Mouse (Mus musculus) cerebellum, postnatal 14 days (tissue): ENCODE measurements around the gene Gpatch2l.

Experiments used
- DNase-seq, 2 experiments: peaks; one replicate each; pipeline ENCODE4 v3.0.0; 2021; ENCODE audit warnings: mixed read lengths in 2 of 2

Gpatch2l gene

DNA sequence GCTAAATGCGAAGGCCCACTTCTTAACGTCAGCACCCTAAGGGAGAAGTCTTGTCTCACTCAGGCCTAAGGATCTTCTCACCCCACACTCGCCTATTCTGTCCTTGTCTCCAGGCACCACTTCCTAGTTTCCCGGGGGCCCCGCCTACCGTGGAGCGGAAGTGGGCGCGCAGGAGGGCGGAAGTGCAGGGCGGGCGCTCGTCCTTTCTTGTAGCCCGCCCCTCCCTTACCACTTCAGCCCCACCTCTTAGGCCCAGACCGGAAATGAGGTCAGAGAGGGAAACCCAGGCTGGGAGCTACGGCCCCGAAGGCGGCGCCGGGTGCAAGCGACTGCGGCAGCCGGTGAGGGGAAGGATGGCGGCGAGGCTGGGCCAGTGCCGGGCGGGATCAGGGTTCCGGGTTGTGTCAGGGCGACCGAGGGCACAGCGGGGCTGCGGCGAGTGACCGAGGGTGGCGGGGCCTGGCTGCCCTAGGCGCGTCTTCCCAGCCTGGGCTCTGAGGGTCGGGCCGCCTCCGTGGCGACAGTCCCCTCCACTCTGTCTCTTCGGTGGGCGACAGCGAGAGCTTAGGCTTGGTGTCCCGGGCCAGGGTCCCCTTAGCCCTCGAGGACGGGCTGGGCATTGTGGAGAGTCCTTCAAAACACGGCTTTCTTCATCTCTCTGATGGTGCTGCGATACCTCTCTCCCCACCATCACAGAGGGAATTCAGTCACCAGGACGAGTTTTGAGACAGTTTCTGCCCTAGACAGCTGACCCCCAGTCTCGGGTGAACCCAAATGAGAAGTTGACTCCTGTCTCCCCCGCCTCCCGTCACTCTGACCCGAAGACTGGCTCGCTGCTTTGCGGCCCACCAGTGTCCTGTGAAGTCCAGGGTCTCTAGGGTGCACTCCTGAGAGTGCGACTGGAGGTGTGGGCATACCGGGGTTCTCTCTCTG lies at the start of gene Gpatch2l:
Gene Gpatch2l, plus strand, starts transcription at position 255 of the 933 bp plus-strand sequence.
- peak; percentile 95 to 96 for DNase-seq

DNA sequence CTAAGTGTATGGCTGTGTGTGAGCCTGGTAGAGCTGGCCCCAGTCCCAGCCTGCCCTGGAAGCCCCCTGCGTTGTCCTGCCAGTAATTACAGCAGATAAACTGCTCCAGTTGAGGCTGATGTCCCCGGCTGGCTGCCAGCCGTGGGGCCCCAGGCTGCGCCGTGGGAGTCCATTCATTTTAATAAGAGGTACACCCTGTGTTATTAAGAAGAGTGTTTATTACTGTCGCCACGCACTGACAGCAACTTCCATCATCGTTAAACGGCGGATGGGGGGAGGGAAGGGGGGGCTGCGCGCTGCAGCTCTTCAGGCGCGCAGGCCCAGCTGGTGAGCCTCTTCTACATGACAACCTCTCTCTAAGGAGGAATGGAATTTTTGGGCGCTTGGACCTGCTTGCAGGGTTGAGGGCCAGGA lies 49.6 kb upstream of the Gpatch2l start:
- peak in 1 of 2 experiments; percentile 46 for DNase-seq

DNA sequence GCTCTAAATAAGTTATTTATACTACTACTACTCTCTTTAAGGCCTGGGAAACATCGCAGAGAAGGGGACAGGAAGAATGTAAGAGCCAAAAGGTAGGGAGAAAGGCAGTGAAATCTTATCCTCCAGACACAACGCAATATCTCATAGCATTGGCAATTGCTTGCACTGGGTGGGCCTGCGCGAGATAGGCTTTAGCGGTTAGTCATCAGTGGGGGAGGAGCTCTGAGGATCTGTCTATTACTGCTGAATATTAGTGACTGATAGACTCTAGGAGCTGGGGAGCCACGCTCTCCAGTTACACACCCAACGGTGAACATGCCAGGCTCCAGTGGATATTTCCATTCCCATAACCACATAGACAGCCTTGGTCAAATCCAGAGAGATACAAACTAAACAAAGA lies 44.7 kb upstream of the Gpatch2l start:
- DNase-seq: no peak

DNA sequence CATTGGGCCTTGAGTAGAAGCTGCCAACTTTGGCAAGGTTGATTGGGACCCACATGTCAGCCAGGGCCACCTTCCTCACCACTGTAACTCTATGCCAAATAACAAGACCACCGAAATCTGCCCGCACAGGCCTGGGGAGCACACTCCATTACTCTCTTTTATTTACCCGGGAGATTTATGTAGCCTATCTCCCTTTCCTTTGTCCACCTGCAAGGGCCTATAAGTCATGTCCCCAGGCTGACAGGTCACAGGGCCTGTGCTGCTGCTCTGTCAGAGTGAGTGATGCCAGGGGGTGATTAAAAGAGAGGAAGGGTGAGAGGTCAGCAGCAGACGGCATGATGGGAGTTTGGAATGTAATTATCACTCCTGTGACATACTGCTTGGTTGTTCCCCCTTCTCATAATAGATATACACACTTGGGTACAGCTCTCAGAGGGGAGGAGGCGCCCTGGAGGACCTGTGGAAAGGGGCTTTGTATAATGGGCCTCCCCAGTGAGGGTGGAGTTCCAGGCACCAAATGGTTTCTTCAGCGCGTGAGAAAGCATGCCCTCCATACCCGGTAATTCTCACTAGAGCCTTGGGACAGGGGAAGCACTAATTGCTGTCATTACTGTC lies 38.1 kb upstream of the Gpatch2l start:
- DNase-seq: no peak

DNA sequence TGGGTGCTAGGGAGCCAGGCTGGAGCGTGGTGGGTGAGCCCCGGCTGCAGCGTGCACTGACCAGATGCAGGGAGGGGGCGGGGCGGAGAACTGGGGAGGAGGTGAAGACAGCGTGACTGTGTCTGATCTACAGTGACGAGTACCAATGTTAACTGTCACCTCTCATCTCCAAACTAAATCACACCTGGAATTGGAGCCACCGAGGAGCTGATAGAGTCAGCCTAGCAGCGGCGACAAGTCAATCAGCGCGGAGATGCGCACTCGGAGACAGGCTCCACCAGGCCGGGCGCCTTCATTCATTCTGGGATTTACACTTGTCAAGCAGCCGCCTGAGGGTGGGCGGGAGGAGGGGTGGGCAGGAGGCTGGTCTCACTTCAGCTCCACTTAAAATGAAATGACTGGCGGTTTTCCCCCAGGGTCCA lies 30.5 kb upstream of the Gpatch2l start:
- peak in 1 of 2 experiments; percentile 10 for DNase-seq

DNA sequence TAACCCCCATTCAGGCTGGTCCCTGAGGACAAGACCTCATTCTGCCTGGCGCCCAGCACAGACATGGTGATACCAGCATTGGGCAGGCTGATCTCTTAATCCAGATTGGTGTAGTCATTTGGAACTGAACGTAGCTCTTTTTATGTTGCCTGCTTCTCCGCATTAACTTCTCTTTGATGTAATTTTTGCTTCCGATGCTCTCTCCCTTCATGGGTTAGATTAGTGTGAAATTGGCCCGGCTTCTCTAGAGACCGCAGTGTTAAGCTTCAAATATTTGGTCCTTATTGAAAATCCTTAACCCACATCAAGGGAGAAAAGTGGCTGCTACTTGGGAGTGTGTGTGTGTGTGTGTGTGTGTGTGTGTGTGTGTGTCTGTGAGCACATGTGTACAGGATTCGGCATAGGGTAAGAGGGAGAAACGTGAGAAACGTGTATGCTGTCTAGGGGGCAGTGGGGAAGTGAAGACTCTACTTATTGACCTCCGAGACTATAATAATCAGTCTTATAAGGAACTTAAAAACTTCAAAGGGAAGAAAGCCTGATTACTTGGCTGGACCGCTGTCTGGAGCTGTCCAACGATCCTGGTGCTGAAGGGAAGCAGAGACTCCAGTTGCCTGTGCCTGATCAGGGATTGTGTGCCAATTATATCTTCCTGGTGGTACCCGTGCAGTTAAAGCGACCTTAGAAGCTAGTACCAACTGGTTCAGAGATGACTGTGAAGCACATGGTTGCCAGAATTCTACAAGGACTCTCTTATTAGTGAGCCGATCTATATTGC lies 28.8 kb upstream of the Gpatch2l start:
- peak in 1 of 2 experiments; percentile 27 for DNase-seq

DNA sequence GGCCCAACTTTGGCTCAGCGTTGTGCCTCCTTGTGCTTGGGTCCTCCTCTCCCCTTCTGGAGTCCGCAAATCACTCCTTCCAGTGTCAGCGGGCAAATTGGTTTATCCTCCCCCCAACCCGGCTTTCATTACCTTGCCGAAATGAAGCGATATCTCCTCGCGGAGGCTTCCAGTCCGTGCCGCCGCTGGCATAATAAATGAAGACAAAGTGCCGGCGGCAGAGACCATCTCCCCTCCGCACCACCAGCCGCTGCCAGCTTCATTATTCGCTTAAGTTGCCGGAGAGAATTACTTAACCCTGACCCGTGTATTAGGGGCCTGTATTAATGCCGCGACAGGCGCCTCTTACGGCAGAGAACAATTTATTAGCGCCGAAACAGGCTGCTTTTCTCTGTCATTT lies 27.5 kb upstream of the Gpatch2l start:
- peak; percentile 17 to 25 for DNase-seq

DNA sequence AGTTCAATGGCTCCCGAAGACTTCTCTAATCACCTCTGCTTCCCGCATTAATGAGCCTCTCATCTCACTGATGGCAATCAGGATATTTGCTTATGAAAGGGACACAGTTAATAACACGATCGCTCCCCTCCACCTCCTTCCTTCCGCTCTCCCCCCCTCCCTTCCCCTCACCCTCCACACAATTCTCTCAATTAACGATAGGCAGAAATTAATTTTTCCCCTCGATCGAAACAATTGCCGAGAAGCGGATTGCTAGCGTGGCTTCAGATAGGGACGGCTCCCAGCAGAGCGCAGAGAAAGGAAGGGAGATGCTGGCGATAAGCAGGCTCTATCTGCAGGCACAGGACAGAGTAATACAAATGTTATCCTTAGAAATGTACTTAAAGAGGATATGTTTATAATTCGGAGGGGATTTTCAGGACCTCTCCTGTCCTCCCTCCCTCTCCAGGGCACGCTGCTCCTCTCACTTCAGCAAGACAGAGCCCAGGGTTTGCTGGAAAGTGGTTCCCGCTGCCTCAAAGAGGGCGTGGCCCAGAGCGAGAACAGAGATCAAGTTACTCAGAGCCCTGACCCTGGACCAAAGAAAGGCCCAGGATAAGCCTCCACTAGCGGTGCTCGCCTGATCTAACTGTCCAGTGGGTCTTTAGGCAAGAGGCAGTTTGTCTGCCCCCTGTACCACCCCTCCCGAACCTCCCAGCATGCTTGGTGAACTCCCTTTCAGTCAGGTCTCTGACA lies 24.8 kb upstream of the Gpatch2l start:
- DNase-seq: peak in 1 of 2 experiments; percentile 9

DNA sequence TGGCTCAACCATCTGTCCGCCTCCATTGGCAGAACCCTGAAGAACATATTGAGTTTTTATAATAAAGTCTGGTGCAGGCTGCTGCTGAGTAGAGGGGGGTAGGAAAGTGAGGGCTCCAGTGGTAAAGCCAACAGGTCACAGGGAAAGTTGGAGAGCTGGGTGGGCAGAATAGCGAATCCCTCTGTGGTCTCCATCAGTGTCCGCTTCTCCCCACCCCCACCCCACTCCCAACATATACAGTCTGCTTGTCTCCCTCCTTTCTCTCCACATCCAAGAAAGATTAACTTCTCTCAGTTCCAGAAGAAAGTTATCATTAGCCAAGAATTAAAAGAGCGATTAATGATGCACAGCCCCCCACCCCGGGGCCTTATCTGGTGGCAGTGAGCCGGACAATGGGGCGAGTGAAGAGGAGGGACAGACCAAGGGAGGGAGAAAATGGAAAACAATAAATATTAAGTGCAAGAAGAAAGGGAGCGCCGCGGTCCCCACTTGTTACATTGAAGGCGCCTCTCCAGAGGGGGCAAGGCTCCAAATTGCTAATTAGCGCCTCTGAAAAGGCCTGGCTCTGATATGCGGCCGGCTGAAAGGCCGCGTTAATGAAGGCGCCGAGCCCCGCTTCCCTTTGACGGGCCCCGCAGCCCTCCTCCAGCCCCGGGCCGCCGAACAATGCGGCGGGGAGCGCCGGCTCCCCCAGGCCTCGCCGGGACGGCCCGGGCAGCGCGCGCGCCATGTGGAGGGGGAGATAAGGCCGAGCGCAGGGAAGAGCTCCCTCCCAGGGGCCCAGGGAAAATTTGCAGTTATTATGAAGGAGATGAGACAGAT lies 21.2 kb upstream of the Gpatch2l start:
- DNase-seq: peak in 1 of 2 experiments; percentile 30

DNA sequence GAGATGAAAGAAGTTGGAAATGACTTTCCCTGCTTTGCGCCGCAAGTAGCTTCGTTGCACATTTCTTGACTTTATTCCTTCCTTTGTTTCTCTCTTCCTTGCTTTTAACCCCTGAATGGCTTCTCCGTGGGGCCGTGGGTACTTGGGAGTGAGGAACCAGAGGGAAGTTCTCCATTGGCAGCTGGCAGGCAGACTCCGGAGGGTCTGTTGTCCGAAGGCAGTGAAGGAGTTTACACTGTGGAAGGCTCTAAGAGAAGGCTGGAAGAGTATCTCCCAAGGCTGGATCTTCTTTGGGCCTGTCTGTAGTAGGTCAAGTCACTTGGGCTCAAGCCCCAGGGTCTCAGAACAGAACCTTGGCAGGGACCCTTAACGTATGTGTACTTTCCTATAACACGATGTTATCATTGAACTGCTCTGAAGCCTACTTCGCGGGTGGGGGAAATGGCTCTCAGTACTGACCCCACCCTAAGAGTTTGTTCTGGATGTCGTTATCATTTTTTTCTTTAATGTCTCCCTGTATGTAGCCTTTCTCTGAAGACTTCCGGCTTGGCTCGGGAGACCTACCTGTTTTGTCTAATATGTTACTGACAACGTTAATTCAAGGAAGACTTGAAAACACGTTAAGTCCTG lies 20.5 kb upstream of the Gpatch2l start:
- no peak for DNase-seq

DNA sequence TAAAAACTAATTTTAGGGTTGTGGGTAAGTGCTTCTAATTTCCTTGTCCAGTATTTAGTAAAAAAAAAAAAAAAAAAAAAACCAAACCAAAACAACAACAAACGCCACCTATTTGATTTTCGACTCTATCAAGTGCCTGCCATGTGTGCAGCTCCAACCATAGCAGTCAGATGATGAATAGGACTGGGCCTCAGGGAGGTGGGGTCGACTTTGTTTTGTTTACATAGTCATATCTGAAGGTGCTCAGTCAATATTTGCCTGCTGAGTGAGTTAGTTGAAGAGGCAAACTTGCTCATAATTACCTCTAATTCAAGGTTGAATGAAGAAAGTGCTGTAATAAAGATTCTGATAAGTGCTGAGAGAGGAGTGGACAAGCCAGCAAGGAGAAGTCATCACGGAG lies 7.4 kb upstream of the Gpatch2l start:
- DNase-seq: no peak

DNA sequence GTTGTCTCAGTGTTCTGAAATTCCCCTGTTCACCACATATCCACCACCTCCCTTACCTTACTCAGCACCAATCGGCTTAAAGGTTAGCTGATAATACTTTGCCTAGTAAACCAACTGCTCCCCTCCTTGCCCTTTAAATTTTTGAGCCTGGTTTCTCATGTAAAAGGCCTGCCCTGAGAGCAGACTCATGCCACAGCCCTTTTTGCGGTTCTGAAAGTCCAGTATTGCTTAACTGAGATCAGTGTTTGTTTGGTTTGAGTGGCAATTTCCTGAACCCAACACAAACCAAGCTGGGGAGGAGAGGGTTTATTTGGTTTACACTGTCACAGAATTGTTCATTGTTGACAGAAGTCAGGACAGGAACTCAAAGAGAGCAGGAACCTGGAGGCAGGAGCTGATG lies 2.9 kb upstream of the Gpatch2l start:
- DNase-seq: no peak

DNA sequence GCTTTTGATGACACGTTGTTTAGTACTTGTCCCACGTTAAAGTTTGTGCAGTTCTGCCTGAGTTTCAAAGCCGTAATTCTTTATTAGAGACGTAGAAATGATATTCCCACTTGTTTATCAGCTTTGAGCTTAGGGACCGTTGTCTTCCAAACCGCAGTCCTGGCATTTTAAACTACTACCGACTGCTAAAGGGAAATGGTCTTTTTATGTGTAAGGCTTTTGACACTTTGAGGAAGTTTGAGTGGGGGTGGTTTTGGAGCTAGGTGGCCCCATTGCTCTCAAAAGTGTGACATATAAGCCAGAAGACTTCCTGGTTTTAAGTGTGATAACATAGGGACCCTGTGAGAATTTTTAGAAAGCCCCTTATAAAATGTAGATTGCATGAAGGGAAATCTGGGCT lies 905 bp downstream of the Gpatch2l start:
- no peak for DNase-seq

DNA sequence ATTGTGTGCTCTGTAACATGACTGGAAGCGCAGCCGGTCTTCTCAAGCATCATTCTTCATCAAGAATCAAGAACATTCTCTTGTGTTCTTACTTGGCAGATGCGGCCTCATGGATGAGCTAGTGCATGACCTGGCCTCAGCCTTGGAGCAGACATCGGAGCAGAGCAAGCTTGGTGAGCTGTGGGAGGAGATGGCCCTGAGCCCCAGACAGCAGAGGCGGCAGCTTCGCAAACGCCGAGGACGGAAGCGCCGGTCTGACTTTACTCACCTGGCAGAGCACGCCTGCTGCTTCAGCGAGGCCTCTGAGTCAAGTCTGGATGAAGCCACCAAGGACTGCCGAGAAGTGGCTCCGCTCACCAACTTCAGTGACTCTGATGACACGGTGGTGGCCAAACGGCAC lies 2.3 kb downstream of the Gpatch2l start:
- no peak for DNase-seq

DNA sequence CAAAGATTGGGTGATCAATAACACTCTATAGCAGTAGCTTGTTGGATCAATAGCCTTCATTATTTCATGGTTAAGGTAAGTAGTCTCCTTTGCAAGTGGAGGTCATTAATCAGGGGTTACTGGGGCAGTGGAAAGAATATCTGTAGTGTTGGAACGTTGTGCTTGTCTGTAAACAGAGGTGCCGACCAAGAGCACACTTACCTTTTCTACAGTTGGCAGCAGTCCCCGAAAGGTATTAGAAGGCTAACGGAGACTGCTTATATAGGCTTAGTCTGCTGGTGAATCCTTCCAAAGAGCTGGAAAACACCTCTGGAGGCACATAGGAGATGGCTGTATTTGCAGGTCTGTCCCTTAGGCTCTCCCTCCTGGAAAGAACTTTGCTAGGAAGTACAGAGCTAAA lies 8.5 kb downstream of the Gpatch2l start:
- no peak for DNase-seq

DNA sequence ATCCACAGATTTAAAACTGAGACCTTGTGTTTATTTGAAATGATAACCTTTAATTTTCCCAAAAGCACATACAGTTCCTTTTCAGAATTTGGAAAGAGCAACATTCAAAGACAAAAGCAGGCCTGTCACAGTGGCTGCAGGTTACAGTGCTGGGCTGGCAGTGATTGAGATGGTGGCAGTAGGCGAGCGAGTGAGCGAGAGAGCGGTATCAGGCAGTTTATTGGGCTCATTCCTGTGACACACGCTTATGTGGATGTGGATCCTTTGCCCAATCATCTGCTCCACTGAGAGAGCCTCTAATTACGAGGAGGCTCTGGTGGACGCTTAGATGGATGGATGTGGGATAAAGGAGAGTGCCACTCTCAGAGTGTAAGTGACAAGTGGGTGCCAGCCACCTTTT lies 13.3 kb downstream of the Gpatch2l start:
- DNase-seq: no peak

DNA sequence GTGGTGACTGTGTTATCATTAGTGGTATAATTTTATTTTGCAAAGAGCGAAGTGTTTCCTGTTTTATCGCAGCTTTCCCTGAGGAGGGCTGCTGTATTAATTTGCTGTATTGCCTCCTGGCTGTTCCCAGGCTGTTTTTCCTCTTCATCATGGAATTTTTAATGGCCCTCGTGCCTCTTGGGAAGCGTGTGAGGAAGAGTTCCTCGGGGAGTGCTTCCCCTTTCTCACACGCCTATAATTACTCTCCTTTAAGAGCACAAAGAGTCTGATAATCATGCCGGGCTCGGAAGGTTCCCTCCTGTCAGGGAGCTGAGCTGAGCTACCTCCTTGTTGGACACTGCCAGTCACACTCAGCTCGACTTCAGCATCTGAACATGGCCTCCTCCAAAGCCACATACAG lies 30.0 kb downstream of the Gpatch2l start:
- DNase-seq: no peak

DNA sequence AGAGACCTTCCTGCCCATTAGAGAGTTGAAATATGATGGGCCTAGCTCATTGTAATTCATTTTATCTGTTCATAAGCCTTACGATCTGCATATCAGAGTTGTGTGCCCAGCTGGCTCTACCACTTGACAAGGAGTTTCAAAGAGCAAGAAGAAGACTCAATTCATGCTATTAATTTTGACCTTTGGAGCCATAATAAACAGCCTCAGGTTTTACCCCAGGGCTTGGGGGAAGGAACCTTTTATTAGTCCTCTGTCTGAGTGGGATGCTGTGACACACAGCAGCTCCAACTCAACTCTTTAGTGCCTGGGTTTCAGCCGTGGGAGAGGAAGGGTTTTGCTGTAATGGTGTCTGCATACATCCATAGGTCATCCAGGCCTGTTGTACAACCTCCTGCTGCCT lies 32.6 kb downstream of the Gpatch2l start:
- no peak for DNase-seq

DNA sequence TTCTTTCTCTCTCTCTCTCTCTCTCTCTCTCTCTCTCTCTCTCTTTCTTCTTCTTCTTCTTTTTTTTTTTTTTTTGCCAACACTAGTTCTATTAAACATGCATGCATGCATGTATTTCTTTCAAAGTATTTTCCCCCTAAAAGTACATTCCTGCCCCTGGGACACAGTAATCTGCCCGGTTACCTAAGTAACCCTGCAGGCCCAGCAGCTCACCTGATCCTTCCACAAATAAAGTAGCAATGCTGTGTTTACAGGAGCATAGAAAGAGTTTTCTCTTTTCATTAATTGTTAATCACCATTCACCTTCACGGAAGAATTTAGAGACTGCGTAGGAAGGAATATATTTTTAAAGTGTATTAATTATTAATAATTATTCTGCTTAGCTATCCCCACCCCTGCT lies 34.1 kb downstream of the Gpatch2l start:
- no peak for DNase-seq

DNA sequence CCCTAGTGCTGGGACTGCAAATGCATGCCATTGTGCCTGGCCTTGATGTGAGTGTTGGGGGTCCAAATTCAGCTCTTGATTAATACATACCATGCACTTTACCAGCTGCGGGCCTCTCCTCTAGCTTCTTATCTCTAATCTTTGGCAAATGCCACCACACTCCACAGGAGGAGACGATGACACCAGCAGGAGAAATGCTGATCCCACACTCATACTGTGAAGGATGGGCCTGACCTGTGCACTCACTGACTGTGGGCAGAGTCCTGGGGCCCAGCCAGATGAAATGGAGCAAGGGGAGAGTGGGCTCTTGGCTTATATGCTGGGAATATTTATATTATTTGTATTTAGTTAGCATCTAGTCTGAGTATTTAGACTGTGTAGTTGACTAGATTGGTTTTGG lies 34.8 kb downstream of the Gpatch2l start:
- DNase-seq: no peak

DNA sequence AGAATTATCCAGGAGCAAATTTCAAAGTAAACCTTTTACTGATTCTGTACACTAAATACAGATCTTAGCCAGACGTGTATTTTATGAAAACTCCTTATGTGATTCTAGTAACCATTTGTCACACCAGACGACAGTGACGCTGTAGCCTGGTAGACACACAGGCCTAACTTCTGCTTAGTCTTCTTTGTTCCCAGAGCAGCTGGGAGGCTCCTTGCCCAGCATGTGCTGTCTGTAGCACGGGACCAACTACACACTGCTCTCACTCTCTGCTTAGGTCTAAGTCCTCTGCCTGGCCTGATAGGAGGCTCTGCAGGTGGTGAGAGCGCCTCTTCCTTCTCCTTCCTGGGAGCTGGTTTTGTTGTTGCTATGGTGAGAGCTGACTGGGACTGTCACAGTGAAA lies 35.2 kb downstream of the Gpatch2l start:
- no peak for DNase-seq
